Mouse (Mus musculus) myocyte (in vitro differentiated cells): Measurements from ENCODE around the gene Itpkb.

Experiments
- CEBPB ChIP-seq: IDR thresholded peaks from 2 replicates; pipeline ENCODE4 v1.6.1; 2011; ENCODE audit warnings: mild to moderate bottlenecking, moderate library complexity; ENCODE audit not compliant: poor library complexity, insufficient read depth, severe bottlenecking
- E2F4 ChIP-seq: IDR thresholded peaks from one replicate; pipeline ENCODE4 v1.6.1; 2011; ENCODE audit warnings: mild to moderate bottlenecking, control low read depth, moderate library complexity; ENCODE audit not compliant: insufficient read depth
- MAX ChIP-seq: IDR thresholded peaks from one replicate; pipeline ENCODE4 v1.6.1; 2011; ENCODE audit warnings: low read depth, mild to moderate bottlenecking, control low read depth
- MYOD1 ChIP-seq, 3 experiments: IDR thresholded peaks; one replicate each; pipeline ENCODE4 v1.6.1; 2011; ENCODE audit warnings: control low read depth in 2 of 3, low read depth in 2 of 3, mild to moderate bottlenecking in 2 of 3, moderate library complexity in 1 of 3; ENCODE audit not compliant: insufficient read length in 2 of 3, control insufficient read depth in 1 of 3
- MYOG ChIP-seq, 3 experiments: IDR thresholded peaks; one replicate each; pipeline ENCODE4 v1.6.1; 2011; ENCODE audit warnings: control low read depth in 2 of 3, low read depth in 2 of 3, mild to moderate bottlenecking in 2 of 3; ENCODE audit not compliant: insufficient read length in 2 of 3, control insufficient read depth in 1 of 3, insufficient read depth in 1 of 3
- POLR2A ChIP-seq: IDR thresholded peaks from one replicate; pipeline ENCODE4 v1.6.1; 2011; ENCODE audit warnings: low read depth, mild to moderate bottlenecking, control low read depth, moderate library complexity; ENCODE audit not compliant: insufficient read length
- POLR2AphosphoS2 ChIP-seq: IDR thresholded peaks from one replicate; pipeline ENCODE4 v1.6.1; 2011; ENCODE audit warnings: low read depth, control low read depth; ENCODE audit not compliant: insufficient read length
- REST ChIP-seq: IDR thresholded peaks from one replicate; pipeline ENCODE4 v1.6.1; 2011; ENCODE audit warnings: mild to moderate bottlenecking, control low read depth, moderate library complexity; ENCODE audit not compliant: insufficient read depth, insufficient read length
- SRF ChIP-seq: IDR thresholded peaks from one replicate; pipeline ENCODE4 v1.6.1; 2011; ENCODE audit warnings: low read depth; ENCODE audit not compliant: control insufficient read depth, insufficient read length
- TCF12 ChIP-seq: IDR thresholded peaks from one replicate; pipeline ENCODE4 v1.6.1; 2011; ENCODE audit warnings: mild to moderate bottlenecking, control low read depth; ENCODE audit not compliant: poor library complexity, insufficient read depth, severe bottlenecking
- TCF3 ChIP-seq: IDR thresholded peaks from one replicate; pipeline ENCODE4 v1.6.1; 2011; ENCODE audit warnings: low read depth, control low read depth; ENCODE audit not compliant: insufficient read length
- USF1 ChIP-seq: IDR thresholded peaks from one replicate; pipeline ENCODE4 v1.6.1; 2011; ENCODE audit warnings: low read depth, mild to moderate bottlenecking, control low read depth, moderate library complexity

- TF ChIP-seq E2F4 (no peak), POLR2AphosphoS2 (no peak), USF1 (no peak), POLR2A (no peak), TCF12 (no peak), CEBPB (no peak), REST (no peak), MYOD1 (IDR thresholded peaks at IDR 0.05; ENCODE audit: control insufficient read depth in 1 of 3, insufficient read length in 2 of 3, low read depth in 2 of 3) (no peak), MAX (no peak), MYOG (IDR thresholded peaks at IDR 0.05; ENCODE audit: control insufficient read depth in 1 of 3, insufficient read depth in 1 of 3, insufficient read length in 2 of 3, low read depth in 2 of 3) (no peak), TCF3 (no peak), SRF (no peak)
Observed at GRCm38 (mm10) chr1:180417118-180417517, 86.8 kb downstream of the Itpkb start.
